Mouse (Mus musculus) intestine, embryonic 15.5 days (tissue): ENCODE measurements around the gene Arhgap45. TPM values are rescaled to one million over a fixed set of nuclear protein-coding genes. Genes with fewer than 3 reads are reported as not detected.
A peak's percentile ranks its signal among the peaks of the same experiment; 100 is the strongest.

ENCODE experiments used
- ATAC-seq: fragments of 200-750 bp; cut with Nextera tagmentation; 2 replicates; pipeline ENCODE4 v1.8.0; 2017; ENCODE audit warnings: moderate TSS enrichment, moderate library complexity
- H3K27ac ChIP-seq: fragments of 300-500 bp; sonication (generic); 2 replicates; pipeline ENCODE4 v1.5.1; 2015; ENCODE audit warnings: mild to moderate bottlenecking, inconsistent platforms
- H3K27me3 ChIP-seq: fragments of 300-500 bp; sonication (generic); replicated peaks from 2 replicates; pipeline ENCODE4 v1.6.1; 2015; ENCODE audit warnings: inconsistent platforms
- H3K36me3 ChIP-seq: fragments of 300-500 bp; sonication (generic); 2 replicates; pipeline ENCODE4 v1.6.1; 2015; ENCODE audit warnings: inconsistent platforms
- H3K4me1 ChIP-seq: fragments of 300-500 bp; sonication (generic); replicated peaks from 2 replicates; pipeline ENCODE4 v1.6.1; 2015; ENCODE audit warnings: inconsistent platforms
- H3K4me2 ChIP-seq: fragments of 300-500 bp; sonication (generic); replicated peaks from 2 replicates; pipeline ENCODE4 v1.6.1; 2015; ENCODE audit warnings: mild to moderate bottlenecking, inconsistent platforms
- H3K4me3 ChIP-seq: fragments of 300-500 bp; sonication (generic); replicated peaks from 2 replicates; pipeline ENCODE4 v1.5.1; 2015; ENCODE audit warnings: inconsistent platforms
- H3K9ac ChIP-seq: fragments of 300-500 bp; sonication (generic); 2 replicates; pipeline ENCODE4 v1.6.1; 2015; ENCODE audit warnings: inconsistent platforms
- H3K9me3 ChIP-seq: fragments of 300-500 bp; sonication (generic); 2 replicates; pipeline ENCODE4 v1.6.1; 2016; ENCODE audit warnings: inconsistent platforms
- WGBS: fragments of 180-500 bp; shearing (Covaris S2); methylation state at CpG from one replicate; pipeline ENCODE4 v1.1.7; 2015; 5-methylcytosine and 5-hydroxymethylcytosine counted together
- polyA plus RNA-seq: library from polyadenylated mRNA; unstranded; fragments of >200 nt; fragmentation: Nextera tagmentation; extraction: Ambion mirVana; gene quantifications from 2 replicates; pipeline ENCODE4 v1.2.1, GENCODE M21; 2015

Gene Arhgap45
- polyA plus RNA-seq, 1 experiment from 2014 or later: 6.5 TPM

GRCm38 (mm10) chr10:80070837-80071515 is 54.5 kb downstream of the Arhgap45 start:
- no peaks in the 10 kb centered on the region for H3K27me3 ChIP-seq
- peak overlapping the region; percentile 31; the same call in 1 of the 2 replicates for H3K9ac ChIP-seq
- H3K4me3 ChIP-seq: no peak overlapping the region
- H3K36me3 ChIP-seq: peaks cover 3% of the 10 kb centered on the region; the same call in 1 of the 2 replicates
- H3K4me1 ChIP-seq: peaks cover 23% of the 10 kb centered on the region
- peak; percentile 78 for ATAC-seq
- H3K27ac ChIP-seq: peak overlapping the region; percentile 76
- H3K4me2 ChIP-seq: no peak overlapping the region
- no peaks in the 10 kb centered on the region for H3K9me3 ChIP-seq
- 59% methylated on average over 9 of the region's 9 CpGs for WGBS

GRCm38 (mm10) chr10:80071516-80071900 is 55.1 kb downstream of the Arhgap45 start:
- no peak overlapping the region for H3K4me3 ChIP-seq
- no peak overlapping the region for H3K4me2 ChIP-seq
- no peak for ATAC-seq
- no peaks in the 10 kb centered on the region for H3K27me3 ChIP-seq
- H3K9me3 ChIP-seq: no peaks in the 10 kb centered on the region
- H3K9ac ChIP-seq: peak overlapping the region; percentile 31; the same call in 1 of the 2 replicates
- H3K36me3 ChIP-seq: peaks cover 3% of the 10 kb centered on the region; the same call in 1 of the 2 replicates
- H3K27ac ChIP-seq: peak overlapping the region; percentile 76
- WGBS: 79% methylated on average over 3 of the region's 3 CpGs
- H3K4me1 ChIP-seq: peaks cover 24% of the 10 kb centered on the region

- WGBS: 86% methylated on average over 20 of the region's 20 CpGs
- Histone ChIP-seq H3K4me3 (no peak overlapping the region), H3K4me1 (peaks cover 24% of the 10 kb centered on the region), H3K27me3 (no peaks in the 10 kb centered on the region), H3K36me3 (peaks cover 3% of the 10 kb centered on the region; the same call in 1 of the 2 replicates), H3K27ac (no peak overlapping the region), H3K9ac (no peak overlapping the region), H3K9me3 (no peaks in the 10 kb centered on the region), H3K4me2 (no peak overlapping the region)
- no peak for ATAC-seq
Observed at GRCm38 (mm10) chr10:80072623-80073489, 56.4 kb downstream of the Arhgap45 start.

- peaks cover 24% of the 10 kb centered on the region for H3K4me1 ChIP-seq
- H3K9me3 ChIP-seq: no peaks in the 10 kb centered on the region
- H3K4me3 ChIP-seq: peak overlapping the region; percentile 27
- H3K27me3 ChIP-seq: no peaks in the 10 kb centered on the region
- peak overlapping the region; percentile 30; the same call in 1 of the 2 replicates for H3K9ac ChIP-seq
- 21% methylated on average over 28 of the region's 28 CpGs for WGBS
- ATAC-seq: peak; percentile 81
- H3K27ac ChIP-seq: peak overlapping the region; percentile 41
- H3K36me3 ChIP-seq: peaks cover 8% of the 10 kb centered on the region; the same call in 1 of the 2 replicates
- H3K4me2 ChIP-seq: peak overlapping the region; percentile 67
Observed at GRCm38 (mm10) chr10:80074813-80075601, 58.6 kb downstream of the Arhgap45 start.

- H3K27ac ChIP-seq: peak overlapping the region; percentile 41; the same call in 1 of the 2 replicates
- H3K4me2 ChIP-seq: no peak overlapping the region
- 33% methylated on average over 1 of the region's 1 CpGs for WGBS
- ATAC-seq: no peak
- H3K27me3 ChIP-seq: no peaks in the 10 kb centered on the region
- H3K9ac ChIP-seq: no peak overlapping the region
- peaks cover 26% of the 10 kb centered on the region for H3K4me1 ChIP-seq
- peaks cover 14% of the 10 kb centered on the region for H3K36me3 ChIP-seq
- H3K9me3 ChIP-seq: no peaks in the 10 kb centered on the region
- no peak overlapping the region for H3K4me3 ChIP-seq
Observed at GRCm38 (mm10) chr10:80075924-80076323, 59.5 kb downstream of the Arhgap45 start.

- peaks cover 17% of the 10 kb centered on the region for H3K36me3 ChIP-seq
- no peak overlapping the region for H3K9ac ChIP-seq
- peaks cover 25% of the 10 kb centered on the region for H3K4me1 ChIP-seq
- no peaks in the 10 kb centered on the region for H3K9me3 ChIP-seq
- no peaks in the 10 kb centered on the region for H3K27me3 ChIP-seq
- WGBS: 86% methylated on average over 4 of the region's 4 CpGs
- no peak overlapping the region for H3K27ac ChIP-seq
- ATAC-seq: no peak
- no peak overlapping the region for H3K4me2 ChIP-seq
- no peak overlapping the region for H3K4me3 ChIP-seq
Observed at GRCm38 (mm10) chr10:80076386-80076785, 59.9 kb downstream of the Arhgap45 start.

GRCm38 (mm10) chr10:80077312-80077711 is 60.9 kb downstream of the Arhgap45 start:
- WGBS: 91% methylated on average over 5 of the region's 5 CpGs
- Histone ChIP-seq H3K4me1 (peaks cover 21% of the 10 kb centered on the region), H3K4me2 (no peak overlapping the region), H3K9me3 (no peaks in the 10 kb centered on the region), H3K27me3 (no peaks in the 10 kb centered on the region), H3K9ac (no peak overlapping the region), H3K27ac (no peak overlapping the region), H3K36me3 (peaks cover 22% of the 10 kb centered on the region), H3K4me3 (no peak overlapping the region)
- no peak for ATAC-seq

- H3K27me3 ChIP-seq: no peaks in the 10 kb centered on the region
- H3K9me3 ChIP-seq: no peaks in the 10 kb centered on the region
- ATAC-seq: no peak
- H3K27ac ChIP-seq: no peak overlapping the region
- 96% methylated on average over 1 of the region's 1 CpGs for WGBS
- H3K36me3 ChIP-seq: peaks cover 27% of the 10 kb centered on the region
- no peak overlapping the region for H3K4me3 ChIP-seq
- no peak overlapping the region for H3K9ac ChIP-seq
- no peak overlapping the region for H3K4me2 ChIP-seq
- H3K4me1 ChIP-seq: peaks cover 25% of the 10 kb centered on the region
Observed at GRCm38 (mm10) chr10:80078366-80078765, 61.9 kb downstream of the Arhgap45 start.

- Histone ChIP-seq H3K4me2 (no peak overlapping the region), H3K9ac (no peak overlapping the region), H3K27ac (no peak overlapping the region), H3K4me1 (peaks cover 27% of the 10 kb centered on the region), H3K4me3 (no peak overlapping the region), H3K9me3 (no peaks in the 10 kb centered on the region), H3K36me3 (peaks cover 33% of the 10 kb centered on the region), H3K27me3 (no peaks in the 10 kb centered on the region)
- ATAC-seq: peak; percentile 66; the same call in 1 of the 2 replicates
- WGBS: 71% methylated on average over 16 of the region's 16 CpGs
Observed at GRCm38 (mm10) chr10:80080396-80081070, 64.1 kb downstream of the Arhgap45 start.
